Mouse (Mus musculus) limb, embryonic 11.5 days (tissue): ENCODE results near the gene Vangl1. TPM values are rescaled to one million over a fixed set of nuclear protein-coding genes. Genes with fewer than 3 reads are reported as not detected.

Experiments used
- ATAC-seq: fragments of 200-750 bp; cut with Nextera tagmentation; 2 replicates; pipeline ENCODE4 v1.8.0; 2017; ENCODE audit warnings: low read depth; ENCODE audit not compliant: insufficient number of reproducible peaks, low FRiP score, low TSS enrichment
- DNase-seq: peaks from one replicate; pipeline ENCODE4 v3.0.0-alpha.2; 2015; ENCODE audit warnings: low spot score
- H3K27ac ChIP-seq: fragments of 300-500 bp; sonication (generic); replicated peaks from 2 replicates; pipeline ENCODE4 v1.5.1; 2014; ENCODE audit warnings: low read depth, mild to moderate bottlenecking, low read length
- H3K27me3 ChIP-seq: fragments of 300-500 bp; sonication (generic); 2 replicates; pipeline ENCODE4 v1.6.1; 2014; ENCODE audit warnings: mild to moderate bottlenecking, low read length, mixed read lengths; ENCODE audit not compliant: control insufficient read depth, insufficient read depth
- H3K36me3 ChIP-seq: fragments of 300-500 bp; sonication (generic); 2 replicates; pipeline ENCODE4 v1.6.1; 2014; ENCODE audit warnings: mild to moderate bottlenecking, low read length, moderate library complexity, mixed read lengths; ENCODE audit not compliant: control insufficient read depth, insufficient read depth
- H3K4me1 ChIP-seq: fragments of 300-500 bp; sonication (generic); 2 replicates; pipeline ENCODE4 v1.6.1; 2014; ENCODE audit warnings: low read length, mixed read lengths; ENCODE audit not compliant: control insufficient read depth, insufficient read depth
- H3K4me2 ChIP-seq: fragments of 300-500 bp; sonication (generic); 2 replicates; pipeline ENCODE4 v1.6.1; 2014; ENCODE audit warnings: low read depth, mild to moderate bottlenecking, moderate library complexity; ENCODE audit not compliant: severe bottlenecking
- H3K4me3 ChIP-seq: fragments of 300-500 bp; sonication (generic); 2 replicates; pipeline ENCODE4 v1.5.1; 2014; ENCODE audit warnings: low read depth, low read length
- H3K9ac ChIP-seq: fragments of 300-500 bp; sonication (generic); 2 replicates; pipeline ENCODE4 v1.6.1; 2014; ENCODE audit warnings: mild to moderate bottlenecking, low read length
- H3K9me3 ChIP-seq: fragments of 300-500 bp; sonication (generic); 2 replicates; pipeline ENCODE4 v1.6.1; 2016; ENCODE audit warnings: low read length; ENCODE audit not compliant: control insufficient read depth
- WGBS: fragments of 180-500 bp; shearing (Covaris S2); extraction: QIAGEN DNeasy Blood & Tissue Kit; methylation state at CpG from one replicate; pipeline ENCODE4 v1.1.7; 2014; 5-methylcytosine and 5-hydroxymethylcytosine counted together
- polyA plus RNA-seq: library from polyadenylated mRNA; unstranded; fragments of >200 nt; fragmentation: Nextera tagmentation; extraction: Ambion mirVana; gene quantifications from 2 replicates; pipeline ENCODE4 v1.2.1, GENCODE M21; 2014

Gene Vangl1
- polyA plus RNA-seq, 1 experiment from 2014 or later, result 15.4 TPM

DNA sequence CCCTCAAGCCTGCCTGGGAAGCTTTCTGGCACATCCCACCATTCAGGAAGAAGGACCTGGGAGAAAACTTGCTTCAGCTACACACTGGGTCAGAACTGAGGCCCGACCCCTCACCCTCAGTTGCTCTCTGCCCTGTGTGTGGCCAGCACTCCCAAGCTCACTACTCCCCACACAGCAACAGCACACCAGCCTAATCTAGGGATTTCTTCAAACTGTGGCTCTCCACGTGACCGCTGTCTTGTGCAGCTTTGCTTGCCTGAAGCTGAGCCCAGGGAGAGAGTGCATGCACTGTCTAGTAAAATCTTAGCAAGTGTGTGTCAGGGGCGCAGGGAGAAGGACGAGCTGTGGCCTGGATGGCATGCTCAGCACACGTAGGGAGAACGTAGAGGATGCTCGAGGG is 18.3 kb upstream of the Vangl1 start:
- Histone ChIP-seq H3K9ac (no peak overlapping the region), H3K9me3 (no peaks in the 10 kb centered on the region), H3K27ac (no peak overlapping the region), H3K4me3 (no peak overlapping the region), H3K4me2 (no peak overlapping the region), H3K4me1 (no peaks in the 10 kb centered on the region), H3K36me3 (no peaks in the 10 kb centered on the region), H3K27me3 (no peaks in the 10 kb centered on the region)
- no peak for ATAC-seq
- peak; percentile 13 for DNase-seq
- 89% methylated on average over 8 of the region's 8 CpGs for WGBS

DNA sequence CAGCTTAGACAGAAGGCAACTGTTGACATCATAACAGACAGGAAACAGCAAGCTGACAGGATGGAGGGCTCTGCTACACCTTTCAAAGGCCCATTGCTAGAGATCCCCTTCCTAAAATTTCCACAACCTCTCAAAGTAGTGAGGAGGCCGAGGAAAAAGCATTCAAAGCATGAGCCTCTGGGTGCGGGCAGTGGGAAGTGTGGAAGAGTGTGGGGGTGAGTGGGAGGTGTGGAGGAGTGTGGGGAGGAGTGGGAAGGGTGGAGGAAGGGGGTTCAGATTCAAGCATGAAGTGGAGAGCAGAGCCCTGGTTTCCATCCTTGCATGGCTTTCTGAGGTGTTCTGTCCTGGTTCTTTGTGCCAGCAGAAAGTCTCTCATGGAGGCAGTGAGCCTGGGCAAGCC is 13.8 kb upstream of the Vangl1 start:
- Histone ChIP-seq H3K36me3 (no peaks in the 10 kb centered on the region), H3K4me3 (no peak overlapping the region), H3K9me3 (no peaks in the 10 kb centered on the region), H3K27me3 (no peaks in the 10 kb centered on the region), H3K27ac (no peak overlapping the region), H3K4me2 (no peak overlapping the region), H3K9ac (no peak overlapping the region), H3K4me1 (no peaks in the 10 kb centered on the region)
- ATAC-seq, result no peak
- no peak for DNase-seq
- WGBS, result 80% methylated on average over 2 of the region's 2 CpGs

DNA sequence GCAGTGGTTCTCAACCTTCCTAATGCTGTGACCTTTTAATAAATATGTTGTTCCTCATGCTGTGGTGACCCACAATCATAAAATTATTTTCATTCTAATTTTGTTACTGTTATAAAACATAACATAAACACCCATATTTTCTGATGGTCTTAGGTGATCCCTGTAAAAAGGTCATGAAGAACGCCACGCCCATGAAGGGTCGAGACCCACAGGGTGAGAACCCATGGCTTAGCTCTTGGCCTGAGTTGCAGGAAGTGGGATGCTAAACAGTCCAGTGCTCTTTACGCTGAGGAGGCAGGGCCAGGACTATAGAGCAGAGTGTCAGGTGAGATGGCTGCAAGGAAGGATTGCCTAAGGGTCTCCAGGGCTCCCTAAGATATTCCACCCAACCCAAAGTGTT is 10.2 kb upstream of the Vangl1 start:
- Histone ChIP-seq H3K4me1 (no peaks in the 10 kb centered on the region), H3K27me3 (no peaks in the 10 kb centered on the region), H3K9ac (no peak overlapping the region), H3K4me2 (no peak overlapping the region), H3K27ac (no peak overlapping the region), H3K9me3 (no peaks in the 10 kb centered on the region), H3K36me3 (no peaks in the 10 kb centered on the region), H3K4me3 (no peak overlapping the region)
- ATAC-seq, result no peak
- WGBS, result 89% methylated on average over 4 of the region's 4 CpGs
- DNase-seq, result no peak

DNA sequence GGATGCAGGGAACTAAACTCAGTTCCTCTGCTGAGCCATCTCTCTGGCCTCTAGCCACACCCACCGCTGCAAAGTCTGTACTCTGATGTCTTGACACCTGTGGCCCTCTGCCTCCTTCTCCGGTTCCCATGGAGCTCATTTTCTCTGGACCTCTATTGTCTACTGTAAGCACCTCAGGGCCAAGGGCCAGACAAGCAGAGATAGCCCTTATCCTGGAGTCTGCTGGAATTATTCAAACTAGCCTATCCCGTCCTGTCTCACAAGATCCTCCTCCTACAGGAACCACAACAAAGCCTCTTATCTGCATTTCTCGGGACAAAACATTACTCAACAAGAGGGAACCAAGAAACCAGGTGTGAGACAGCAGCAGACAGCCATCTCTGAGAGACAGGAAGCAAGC is 9.8 kb upstream of the Vangl1 start:
- WGBS, result 54% methylated on average over 4 of the region's 4 CpGs
- H3K4me2 ChIP-seq, result no peak overlapping the region
- ATAC-seq, result no peak
- no peaks in the 10 kb centered on the region for H3K27me3 ChIP-seq
- H3K36me3 ChIP-seq, result no peaks in the 10 kb centered on the region
- no peak overlapping the region for H3K27ac ChIP-seq
- no peaks in the 10 kb centered on the region for H3K9me3 ChIP-seq
- no peak overlapping the region for H3K4me3 ChIP-seq
- no peak for DNase-seq
- no peaks in the 10 kb centered on the region for H3K4me1 ChIP-seq
- no peak overlapping the region for H3K9ac ChIP-seq

DNA sequence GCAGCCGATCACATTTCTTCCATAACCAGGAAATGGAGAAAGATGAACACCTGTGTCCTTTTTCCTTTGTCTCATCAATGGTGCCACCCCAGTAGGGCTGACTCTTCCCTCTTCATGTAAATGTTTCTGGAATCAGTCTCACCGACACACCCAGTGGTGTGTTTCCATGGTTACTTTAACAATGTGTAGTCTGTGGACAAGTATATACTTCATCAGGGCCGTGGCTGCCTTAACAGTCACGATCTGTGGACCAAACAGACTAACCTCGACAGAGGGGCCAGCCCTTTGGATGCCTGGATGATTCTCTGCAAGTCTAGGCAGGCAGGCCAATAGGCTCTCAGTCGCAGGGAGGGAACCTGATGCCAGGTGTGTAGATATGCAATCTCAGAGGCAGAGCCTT is 8.4 kb upstream of the Vangl1 start:
- no peak for DNase-seq
- Histone ChIP-seq H3K4me2 (no peak overlapping the region), H3K4me1 (no peaks in the 10 kb centered on the region), H3K9me3 (no peaks in the 10 kb centered on the region), H3K27me3 (no peaks in the 10 kb centered on the region), H3K9ac (no peak overlapping the region), H3K4me3 (no peak overlapping the region), H3K27ac (no peak overlapping the region), H3K36me3 (no peaks in the 10 kb centered on the region)
- WGBS, result 77% methylated on average over 6 of the region's 6 CpGs
- ATAC-seq, result no peak

DNA sequence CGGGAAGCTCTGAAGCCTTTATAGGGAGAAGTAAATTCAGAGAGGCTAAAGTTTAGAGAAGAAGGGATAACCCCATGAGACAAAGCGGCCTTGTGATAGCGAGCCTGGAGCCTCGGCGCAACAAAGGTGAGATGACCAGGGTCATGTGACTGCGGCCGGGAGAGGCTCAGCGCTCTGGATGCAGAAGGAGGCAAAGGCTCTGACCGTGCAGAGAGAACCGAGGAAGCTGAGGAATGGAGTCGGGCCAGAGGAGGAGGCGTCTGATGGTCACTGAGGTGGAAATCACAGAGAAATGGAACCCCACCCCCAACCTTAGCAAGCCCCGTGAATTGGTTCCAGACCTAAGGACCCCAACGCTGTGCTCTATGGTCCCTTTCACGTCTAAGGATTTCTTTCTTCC is 7.8 kb upstream of the Vangl1 start:
- Histone ChIP-seq H3K4me3 (no peak overlapping the region), H3K4me1 (no peaks in the 10 kb centered on the region), H3K9ac (no peak overlapping the region), H3K36me3 (no peaks in the 10 kb centered on the region), H3K9me3 (no peaks in the 10 kb centered on the region), H3K27ac (no peak overlapping the region), H3K4me2 (no peak overlapping the region), H3K27me3 (no peaks in the 10 kb centered on the region)
- WGBS, result 86% methylated on average over 15 of the region's 15 CpGs
- DNase-seq, result no peak
- no peak for ATAC-seq

DNA sequence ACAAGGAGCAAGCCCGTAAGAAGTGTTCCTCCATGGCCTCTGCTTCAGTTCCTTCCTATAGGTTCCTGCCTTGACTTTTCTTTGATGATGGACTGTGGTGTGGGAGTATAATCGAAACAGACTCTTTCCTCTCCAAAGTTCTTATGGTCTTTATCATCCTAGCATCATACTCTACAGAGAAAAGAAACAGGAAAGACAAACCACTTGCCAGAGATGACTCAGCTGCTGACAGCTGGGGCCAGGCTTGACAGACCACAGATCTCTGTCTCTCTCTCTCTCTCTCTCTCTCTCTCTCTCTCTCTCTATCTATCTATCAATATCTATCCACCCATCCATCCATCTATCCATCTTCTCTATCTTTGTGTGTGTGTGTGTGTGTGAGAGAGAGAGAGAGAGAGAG is 6.8 kb upstream of the Vangl1 start:
- Histone ChIP-seq H3K27me3 (no peaks in the 10 kb centered on the region), H3K4me2 (no peak overlapping the region), H3K9me3 (no peaks in the 10 kb centered on the region), H3K9ac (no peak overlapping the region), H3K36me3 (no peaks in the 10 kb centered on the region), H3K4me1 (no peaks in the 10 kb centered on the region), H3K27ac (no peak overlapping the region), H3K4me3 (no peak overlapping the region)
- ATAC-seq, result no peak
- 77% methylated on average over 2 of the region's 2 CpGs for WGBS
- no peak for DNase-seq

DNA sequence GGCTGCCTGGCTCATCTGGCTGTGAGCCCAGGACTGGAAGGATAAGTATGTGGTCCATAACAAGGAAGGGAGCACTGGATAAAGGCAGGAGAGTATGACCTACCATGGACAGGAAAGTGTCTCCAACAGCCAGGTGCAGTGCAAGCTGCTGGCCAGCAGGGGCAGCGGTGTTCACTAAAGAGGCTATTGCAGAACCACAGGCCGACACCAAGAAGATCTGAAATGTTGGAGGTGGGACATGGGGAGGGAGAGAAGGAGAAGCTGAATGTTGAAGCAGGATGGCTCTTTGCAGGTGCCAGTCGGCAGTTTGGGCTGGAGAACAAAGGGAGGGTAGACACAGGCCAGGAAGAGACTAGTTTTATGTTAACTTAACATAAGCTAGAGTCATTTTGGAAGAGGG is 6.3 kb upstream of the Vangl1 start:
- Histone ChIP-seq H3K4me1 (no peaks in the 10 kb centered on the region), H3K36me3 (no peaks in the 10 kb centered on the region), H3K4me2 (no peak overlapping the region), H3K27ac (no peak overlapping the region), H3K9me3 (no peaks in the 10 kb centered on the region), H3K9ac (no peak overlapping the region), H3K27me3 (no peaks in the 10 kb centered on the region), H3K4me3 (no peak overlapping the region)
- 64% methylated on average over 3 of the region's 3 CpGs for WGBS
- ATAC-seq (no peak), DNase-seq (peak; percentile 54)

DNA sequence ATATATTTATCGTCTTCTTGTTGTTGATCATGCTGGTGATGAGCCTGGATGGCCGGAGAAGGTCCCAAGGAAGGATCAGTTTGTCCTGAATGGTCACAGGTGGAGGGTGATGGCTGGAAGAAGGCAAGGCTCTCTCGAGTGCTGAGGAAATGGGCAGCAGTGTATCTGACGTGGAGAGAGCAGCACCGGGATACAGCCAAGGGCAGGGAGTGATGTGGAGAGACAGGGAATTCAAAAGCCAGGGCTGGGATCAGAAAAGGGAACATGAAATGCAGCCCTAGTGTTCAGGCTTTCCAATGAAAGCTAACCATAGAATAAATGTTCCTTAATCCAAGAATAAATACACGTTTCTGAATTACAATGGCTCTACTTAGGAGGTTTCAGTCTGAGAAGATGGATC is 4.4 kb upstream of the Vangl1 start:
- WGBS, result 81% methylated on average over 6 of the region's 6 CpGs
- H3K27ac ChIP-seq, result no peak overlapping the region
- no peak for ATAC-seq

More for the DNA sequence above, 4.4 kb upstream of the Vangl1 start:
- no peak for DNase-seq
- no peaks in the 10 kb centered on the region for H3K9me3 ChIP-seq
- H3K4me3 ChIP-seq, result no peak overlapping the region
- no peaks in the 10 kb centered on the region for H3K36me3 ChIP-seq
- H3K4me2 ChIP-seq, result no peak overlapping the region
- no peak overlapping the region for H3K9ac ChIP-seq
- 0 out of 2 replicates have a peak, but pooled peaks cover 4% of the 10 kb centered on the region for H3K4me1 ChIP-seq
- peaks cover 2% of the 10 kb centered on the region; the same call in 1 of the 2 replicates for H3K27me3 ChIP-seq
